Mouse (Mus musculus) lung, adult 2 months (tissue): ENCODE measurements around the gene Slc38a4.

Experiments
- CTCF ChIP-seq: fragments of 200-500 bp; IDR thresholded peaks from 2 replicates; pipeline ENCODE4 v1.5.1; 2011; ENCODE audit warnings: mild to moderate bottlenecking, low read length, control low read depth; ENCODE audit not compliant: insufficient read depth
- POLR2A ChIP-seq: fragments of 200-500 bp; IDR thresholded peaks from 2 replicates; pipeline ENCODE4 v1.6.1; 2011; ENCODE audit warnings: low read depth, mild to moderate bottlenecking, control low read depth, low read length, borderline replicate concordance; ENCODE audit errors: extremely low read depth

- TF ChIP-seq CTCF (no peak), POLR2A (no peak)
These were observed 27.6 kb downstream of the Slc38a4 start for GRCm38 (mm10) chr15:97028046-97028634.
